Mouse (Mus musculus) kidney, postnatal 4 days (tissue): ENCODE data around the gene Cfap126.

Experiments
- DNase-seq, 2 experiments: peaks; one replicate each; pipeline ENCODE4 v3.0.0; 2021; ENCODE audit warnings: mixed read lengths in 2 of 2

Cfap126 gene

GRCm38 (mm10) chr1:171096110-171096964 lies 17.4 kb upstream of the Cfap126 start:
- peak in 1 of 2 experiments; percentile 17 for DNase-seq

DNA sequence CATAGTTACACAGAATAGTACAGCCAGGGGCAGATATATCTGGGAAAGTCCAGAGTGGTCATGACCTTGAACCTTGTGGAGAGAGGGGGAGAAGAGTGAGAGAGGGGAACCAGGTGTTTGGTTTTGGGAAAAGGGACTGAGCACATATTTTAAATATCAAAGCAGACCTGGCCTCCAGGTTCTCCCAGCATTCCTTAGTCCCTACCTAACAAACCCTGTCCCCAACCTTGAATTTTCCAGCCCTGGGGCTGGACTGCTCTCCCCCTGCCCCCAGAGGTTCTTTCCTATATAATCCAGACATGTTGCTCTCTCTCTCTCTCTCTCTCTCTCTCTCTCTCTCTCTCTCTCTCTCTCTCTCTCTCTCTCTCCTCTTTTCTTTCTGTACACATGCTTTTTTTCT lies 16.6 kb upstream of the Cfap126 start:
- DNase-seq, result no peak

GRCm38 (mm10) chr1:171097612-171098011 lies 16.1 kb upstream of the Cfap126 start:
- no peak for DNase-seq

- DNase-seq, result no peak
These were observed 12.7 kb upstream of the Cfap126 start for GRCm38 (mm10) chr1:171101033-171101432.

DNA sequence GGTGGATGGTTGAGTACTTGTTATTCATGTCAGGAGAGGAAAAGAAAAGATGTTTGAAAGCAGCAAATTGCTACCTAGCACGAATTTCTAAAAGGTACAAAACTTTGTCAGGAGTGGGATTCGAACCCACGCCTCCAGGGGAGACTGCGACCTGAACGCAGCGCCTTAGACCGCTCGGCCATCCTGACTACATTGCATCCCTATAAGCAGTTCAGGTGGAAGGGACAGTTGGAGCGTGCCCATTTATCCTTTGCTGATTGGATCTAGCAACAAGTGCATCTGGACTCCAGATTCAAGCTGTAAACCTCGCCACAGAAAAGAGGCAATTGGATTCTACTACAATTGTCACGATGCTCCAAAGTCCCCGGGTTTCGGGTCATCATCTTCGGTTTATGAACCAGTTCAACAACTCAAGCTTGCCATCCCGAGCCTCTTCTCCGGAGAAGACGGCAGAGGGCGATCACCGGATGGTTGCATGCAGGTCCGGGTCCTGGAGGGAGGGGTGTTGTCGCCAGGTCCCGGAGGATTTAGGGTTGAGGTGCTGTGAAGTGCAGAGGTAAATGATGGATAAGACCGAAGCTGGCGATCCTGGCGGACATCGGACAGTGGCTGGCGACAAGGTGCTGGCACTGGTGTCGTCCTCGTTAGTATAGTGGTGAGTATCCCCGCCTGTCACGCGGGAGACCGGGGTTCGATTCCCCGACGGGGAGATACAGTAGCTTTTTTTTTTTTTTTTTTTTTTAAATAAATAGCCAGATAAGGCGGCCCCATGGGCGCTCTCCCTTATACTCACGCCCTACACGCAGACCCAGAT lies 11.8 kb upstream of the Cfap126 start:
- peak; percentile 89 to 92 for DNase-seq

DNA sequence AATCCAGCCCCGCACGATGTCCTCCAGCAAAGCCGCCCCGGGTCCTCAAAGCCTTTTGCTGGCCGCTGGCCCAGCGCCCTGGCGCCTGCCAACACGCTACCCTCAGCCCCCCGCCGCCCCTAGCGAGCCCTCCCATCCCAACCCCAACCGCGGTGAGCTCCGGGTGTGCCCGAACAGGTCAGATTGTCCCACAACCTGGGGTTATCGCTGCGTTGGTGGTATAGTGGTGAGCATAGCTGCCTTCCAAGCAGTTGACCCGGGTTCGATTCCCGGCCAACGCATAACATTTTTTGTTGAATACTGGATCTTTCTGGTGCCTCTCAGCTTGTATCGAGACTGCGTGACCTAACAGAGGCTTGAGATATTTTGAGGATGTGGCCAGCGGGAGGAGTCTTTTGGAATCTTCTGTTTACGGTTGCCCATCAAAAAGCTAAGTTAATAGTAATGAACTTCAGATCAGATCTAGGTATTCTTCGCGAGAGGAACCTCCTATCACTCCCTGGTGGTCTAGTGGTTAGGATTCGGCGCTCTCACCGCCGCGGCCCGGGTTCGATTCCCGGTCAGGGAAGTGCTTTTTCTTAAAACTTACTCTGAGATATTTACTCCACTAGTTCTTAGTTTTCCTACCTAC lies 11.1 kb upstream of the Cfap126 start:
- peak; percentile 88 to 91 for DNase-seq

DNA sequence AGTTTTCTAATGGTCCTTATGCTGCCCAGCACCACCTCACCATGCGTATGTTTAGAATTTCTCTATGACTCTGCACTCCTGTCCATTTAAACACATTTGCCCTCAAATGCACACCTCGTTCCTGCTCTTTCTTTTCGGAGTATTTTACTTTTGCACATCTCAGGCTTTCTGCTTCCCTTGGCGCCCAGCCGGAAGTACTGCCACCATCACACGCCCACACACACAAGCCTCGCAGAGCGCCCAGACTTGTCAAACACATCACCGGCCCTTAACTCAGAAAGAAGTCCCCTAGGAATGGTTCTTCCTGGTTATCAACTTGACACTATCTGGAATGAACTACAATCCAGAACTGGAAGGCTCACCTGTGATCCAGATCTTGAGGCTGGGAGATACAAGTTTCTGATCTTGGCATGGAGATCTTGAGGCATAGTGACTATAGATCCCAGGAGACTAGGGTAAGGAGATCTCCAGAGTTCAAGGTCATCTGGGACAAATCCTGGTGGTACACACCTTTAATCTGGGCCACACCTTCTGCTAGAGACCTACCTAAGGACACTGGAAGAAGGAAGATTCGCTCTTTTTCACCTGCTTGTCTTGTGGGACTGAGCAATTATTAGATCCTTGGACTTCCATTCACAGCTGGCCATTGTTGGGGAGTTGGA lies 10.4 kb upstream of the Cfap126 start:
- DNase-seq, result peak in 1 of 2 experiments; percentile 38

DNA sequence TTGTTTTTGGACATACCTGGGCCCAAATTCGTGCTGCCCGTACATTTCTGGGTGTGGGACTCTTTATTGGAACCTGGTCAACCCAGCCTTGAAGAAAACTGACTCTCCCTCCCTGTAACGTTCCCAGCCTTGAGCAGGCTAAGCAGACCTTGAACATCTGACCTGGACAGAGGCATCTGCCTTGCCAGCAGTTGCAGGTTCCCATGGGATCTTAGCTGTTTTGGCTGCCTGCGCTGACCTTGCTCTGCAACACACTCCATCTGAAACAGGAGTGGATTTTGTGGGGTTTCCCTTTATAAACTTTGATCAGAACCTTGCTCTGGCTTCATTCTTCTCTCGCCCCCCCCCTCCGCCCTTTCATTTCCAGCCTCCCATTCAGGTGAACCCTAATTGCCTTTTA lies 8.5 kb upstream of the Cfap126 start:
- no peak for DNase-seq

GRCm38 (mm10) chr1:171109620-171110019 lies 4.1 kb upstream of the Cfap126 start:
- DNase-seq, result peak in 1 of 2 experiments; percentile 26

DNA sequence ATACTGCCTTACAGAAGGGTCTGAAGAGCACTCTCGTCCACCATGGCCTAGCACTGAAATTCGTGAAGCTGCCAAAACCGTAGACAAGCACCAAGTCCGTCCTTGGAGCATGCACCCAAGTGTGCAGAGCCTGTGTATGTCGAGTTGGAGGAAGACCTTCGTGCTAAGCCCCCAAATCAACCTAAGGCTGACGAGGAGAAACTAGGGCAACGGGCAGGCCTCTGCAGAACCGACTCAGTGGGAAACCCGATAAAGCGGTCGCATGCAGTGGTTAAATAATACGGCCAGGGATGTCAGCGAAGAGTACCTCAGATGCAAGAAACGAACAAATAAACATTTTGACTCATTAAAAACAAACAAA lies 3.1 kb upstream of the Cfap126 start:
- no peak for DNase-seq

DNA sequence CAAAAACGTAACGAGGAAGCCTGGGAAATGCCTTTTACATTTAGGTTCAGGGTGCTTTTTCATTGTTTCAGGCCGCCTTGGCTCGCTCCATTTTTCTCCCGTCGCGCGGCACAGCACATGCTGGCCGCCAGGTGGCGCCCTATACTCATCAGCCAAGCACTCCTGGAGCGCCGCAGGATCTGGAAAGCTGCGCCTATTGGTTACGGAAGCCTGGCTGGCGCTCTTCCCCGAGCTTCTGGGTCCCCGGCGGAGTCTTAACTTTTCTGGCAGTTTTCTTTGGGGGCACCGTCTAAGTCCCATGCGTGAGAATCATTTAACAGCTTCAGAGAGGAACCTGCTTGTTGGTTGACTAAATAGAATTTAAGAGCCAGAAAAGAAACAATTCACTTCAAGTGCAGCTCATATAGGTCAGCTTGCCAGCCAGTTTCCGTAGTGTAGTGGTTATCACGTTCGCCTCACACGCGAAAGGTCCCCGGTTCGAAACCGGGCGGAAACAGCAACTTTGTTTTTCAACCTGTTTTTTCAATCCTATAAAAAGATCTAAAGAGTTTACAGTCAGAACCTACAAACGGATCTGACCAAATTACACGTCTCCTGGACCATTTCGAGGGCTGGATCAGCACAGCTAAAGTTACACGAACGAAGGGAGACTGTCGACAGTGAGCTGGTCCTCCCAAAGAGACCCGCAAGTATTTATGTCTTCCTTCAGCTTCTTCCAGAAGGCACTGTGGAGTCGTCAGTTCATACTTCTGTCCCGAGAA lies 2.5 kb upstream of the Cfap126 start:
- DNase-seq, result peak; percentile 94 to 96

DNA sequence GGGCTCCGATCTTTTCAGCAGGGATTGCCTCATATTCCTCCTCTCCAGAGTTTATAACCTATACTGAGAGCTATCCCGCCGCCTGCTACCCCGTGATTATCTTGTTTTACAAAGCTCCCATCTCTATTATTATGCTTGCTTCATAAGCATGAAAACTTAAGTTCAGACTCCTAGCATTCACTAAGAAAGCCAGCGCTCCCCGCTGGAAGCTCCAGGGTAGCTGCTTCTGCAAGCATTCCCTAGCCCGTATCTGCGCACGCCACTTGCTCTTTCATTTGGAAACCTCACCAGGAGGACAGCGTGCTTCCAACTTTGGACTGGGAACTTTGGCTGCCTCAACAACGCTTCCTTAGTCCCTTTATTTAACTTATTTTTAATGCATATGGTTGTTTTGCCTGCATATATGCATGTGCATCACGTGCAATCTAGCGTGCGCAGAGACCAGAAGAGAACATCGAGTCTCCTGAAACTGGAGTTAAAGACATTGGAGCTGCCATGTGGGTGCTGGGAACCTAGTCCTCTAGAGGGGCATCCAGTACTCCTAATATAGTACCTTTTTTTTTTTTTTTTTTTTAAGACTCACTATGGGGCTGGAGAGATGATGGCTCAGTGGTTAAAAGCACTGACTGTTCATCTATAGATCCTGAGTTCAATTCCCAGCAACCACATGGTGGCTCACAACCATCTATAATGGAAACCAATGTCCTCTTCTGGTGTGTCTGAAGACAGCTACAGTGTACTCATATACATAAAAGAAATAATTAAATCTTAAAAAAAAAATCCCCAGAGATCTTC lies 1.7 kb upstream of the Cfap126 start:
- DNase-seq, result peak; percentile 72 to 79

GRCm38 (mm10) chr1:171112986-171113385 lies 732 bp upstream of the Cfap126 start:
- no peak for DNase-seq

DNA sequence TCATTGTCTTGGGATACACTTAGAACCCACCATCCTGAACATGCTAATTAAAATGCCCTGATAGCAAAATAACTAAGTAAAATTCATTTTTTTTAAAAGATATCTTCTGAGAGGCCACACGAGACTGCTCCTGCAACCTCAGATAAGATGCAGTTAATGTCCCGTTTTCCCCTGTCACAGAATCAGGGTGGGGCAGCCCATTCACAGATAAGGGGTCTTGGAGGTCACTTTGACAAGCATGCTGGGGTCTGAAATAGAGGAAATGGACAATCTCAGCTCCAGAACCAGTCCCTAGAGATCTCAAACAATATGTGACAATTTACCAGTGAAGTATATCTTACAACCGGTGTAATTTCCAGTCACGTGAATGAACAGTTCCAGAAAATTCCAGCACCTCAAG lies 2.6 kb downstream of the Cfap126 start:
- no peak for DNase-seq

DNA sequence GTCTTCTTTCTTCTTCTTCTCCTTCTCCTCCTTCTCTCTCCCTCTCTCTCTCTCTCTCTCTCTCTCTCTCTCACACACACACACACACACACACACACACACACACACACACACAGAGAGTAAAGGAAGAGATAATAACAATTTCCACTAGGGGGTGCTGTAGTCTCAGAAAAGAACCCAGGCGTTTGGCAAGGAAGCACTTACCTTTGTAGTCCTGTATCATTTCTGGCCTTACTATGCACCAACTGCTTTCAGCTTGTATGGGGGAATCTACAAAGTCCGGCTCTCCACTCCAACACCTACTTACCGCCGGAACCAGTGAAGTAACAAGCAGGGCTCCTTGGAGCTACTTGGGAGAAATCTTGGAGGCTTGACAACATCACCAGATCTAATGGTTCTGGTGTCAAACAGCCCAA lies 4.6 kb downstream of the Cfap126 start:
- DNase-seq, result peak; percentile 53 to 54

GRCm38 (mm10) chr1:171118996-171119395 lies 5.3 kb downstream of the Cfap126 start:
- no peak for DNase-seq

- DNase-seq, result no peak
These were observed 5.7 kb downstream of the Cfap126 start for GRCm38 (mm10) chr1:171119405-171119804.

GRCm38 (mm10) chr1:171120893-171121292 lies 7.2 kb downstream of the Cfap126 start:
- no peak for DNase-seq

- peak in 1 of 2 experiments; percentile 18 for DNase-seq
These were observed 8.1 kb downstream of the Cfap126 start for GRCm38 (mm10) chr1:171121839-171122238.

- peak; percentile 37 to 59 for DNase-seq
These were observed 9.2 kb downstream of the Cfap126 start for GRCm38 (mm10) chr1:171122932-171123331.

DNA sequence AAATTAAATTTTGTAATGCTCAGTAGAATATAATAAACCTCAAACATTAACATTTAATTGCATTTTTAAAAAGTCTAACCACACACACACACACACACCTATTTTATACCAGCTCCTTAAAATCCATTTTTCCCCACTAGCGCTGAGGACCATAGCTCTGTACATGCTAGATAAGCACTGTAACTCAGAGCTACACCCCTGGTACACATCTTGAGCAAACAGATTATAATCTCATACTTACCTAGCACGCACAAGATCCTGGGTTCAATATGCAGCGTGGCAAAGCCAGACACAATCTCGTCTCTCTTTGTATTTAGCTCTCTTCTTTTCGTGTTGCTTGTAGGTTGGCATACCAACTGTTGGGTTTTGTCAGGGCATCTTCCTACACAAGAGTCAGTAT lies 10.7 kb downstream of the Cfap126 start:
- DNase-seq, result no peak
